Mouse (Mus musculus) neural tube, embryonic 14.5 days (tissue): ENCODE measurements around the gene Rasl12. TPM values are rescaled to one million over a fixed set of nuclear protein-coding genes. Genes with fewer than 3 reads are reported as not detected.

Experiments
- ATAC-seq: fragments of 200-750 bp; cut with Nextera tagmentation; 2 replicates; pipeline ENCODE4 v1.8.0; 2017; ENCODE audit warnings: low read depth, mild to moderate bottlenecking, moderate TSS enrichment, moderate library complexity
- H3K27ac ChIP-seq: fragments of 300-500 bp; sonication (generic); 2 replicates; pipeline ENCODE4 v1.5.1; 2014; ENCODE audit warnings: low read depth, mild to moderate bottlenecking, control low read depth, low read length, moderate library complexity, mixed read lengths
- H3K27me3 ChIP-seq: fragments of 300-500 bp; sonication (generic); 2 replicates; pipeline ENCODE4 v1.6.1; 2014; ENCODE audit warnings: low read length; ENCODE audit not compliant: control insufficient read depth, insufficient read depth
- H3K36me3 ChIP-seq: fragments of 300-500 bp; sonication (generic); 2 replicates; pipeline ENCODE4 v1.6.1; 2014; ENCODE audit warnings: low read length, mixed read lengths; ENCODE audit not compliant: control insufficient read depth, insufficient read depth
- H3K4me1 ChIP-seq: fragments of 300-500 bp; sonication (generic); 2 replicates; pipeline ENCODE4 v1.6.1; 2014; ENCODE audit warnings: low read length; ENCODE audit not compliant: control insufficient read depth, insufficient read depth
- H3K4me2 ChIP-seq: fragments of 300-500 bp; sonication (generic); 2 replicates; pipeline ENCODE4 v1.6.1; 2014; ENCODE audit warnings: mild to moderate bottlenecking, low read depth, low read length, control low read depth
- H3K4me3 ChIP-seq: fragments of 300-500 bp; sonication (generic); 2 replicates; pipeline ENCODE4 v1.5.1; 2014; ENCODE audit warnings: low read depth, low read length, control low read depth, mixed read lengths
- H3K9ac ChIP-seq: fragments of 300-500 bp; sonication (generic); replicated peaks from 2 replicates; pipeline ENCODE4 v1.6.1; 2014; ENCODE audit warnings: low read depth, mild to moderate bottlenecking, control low read depth, low read length, mixed read lengths
- H3K9me3 ChIP-seq: fragments of 300-500 bp; sonication (generic); 2 replicates; pipeline ENCODE4 v1.6.1; 2016; ENCODE audit warnings: low read length; ENCODE audit not compliant: control insufficient read depth
- WGBS: fragments of 180-500 bp; shearing (Covaris S2); extraction: QIAGEN DNeasy Blood & Tissue Kit; methylation state at CpG from one replicate; pipeline ENCODE4 v1.1.7; 2014; 5-methylcytosine and 5-hydroxymethylcytosine counted together
- polyA plus RNA-seq: library from polyadenylated mRNA; unstranded; fragments of >200 nt; fragmentation: Nextera tagmentation; extraction: Ambion mirVana; gene quantifications from 2 replicates; pipeline ENCODE4 v1.2.1, GENCODE M21; 2014

Gene Rasl12
- polyA plus RNA-seq, result 5.6 and 8.2 TPM in 2 replicates

GRCm38 (mm10) chr9:65398279-65398678, at the start of gene Rasl12:
Gene Rasl12 (plus strand): TSS chr9:65398506.
- H3K4me3 ChIP-seq, result peak within 1 kb of the TSS; percentile 39
- H3K36me3 ChIP-seq, result no peaks in the 10 kb centered on the region
- WGBS, result 3% methylated on average over 24 of the region's 24 CpGs
- peak; percentile 76; the same call in 1 of the 2 replicates for ATAC-seq
- peak within 1 kb of the TSS; percentile 59 for H3K9ac ChIP-seq
- no peak within 1 kb of the TSS for H3K27ac ChIP-seq
- no peaks in the 10 kb centered on the region for H3K27me3 ChIP-seq
- 0 out of 2 replicates have a peak, but pooled peaks cover 2% of the 10 kb centered on the region for H3K4me1 ChIP-seq
- H3K9me3 ChIP-seq, result no peaks in the 10 kb centered on the region
- peak within 1 kb of the TSS; percentile 66 for H3K4me2 ChIP-seq

GRCm38 (mm10) chr9:65353251-65353650, 45.1 kb upstream of the Rasl12 start:
- Histone ChIP-seq H3K4me1 (no peaks in the 10 kb centered on the region), H3K36me3 (peaks cover 16% of the 10 kb centered on the region), H3K9ac (no peak overlapping the region), H3K27ac (no peak overlapping the region), H3K4me3 (no peak overlapping the region), H3K9me3 (no peaks in the 10 kb centered on the region), H3K4me2 (no peak overlapping the region), H3K27me3 (no peaks in the 10 kb centered on the region)
- WGBS, result 90% methylated on average over 5 of the region's 5 CpGs
- no peak for ATAC-seq

- 84% methylated on average over 7 of the region's 7 CpGs for WGBS
- H3K4me1 ChIP-seq, result no peaks in the 10 kb centered on the region
- no peak overlapping the region for H3K4me2 ChIP-seq
- peaks cover 44% of the 10 kb centered on the region for H3K36me3 ChIP-seq
- no peak overlapping the region for H3K27ac ChIP-seq
- H3K9ac ChIP-seq, result no peak overlapping the region
- H3K9me3 ChIP-seq, result no peaks in the 10 kb centered on the region
- no peaks in the 10 kb centered on the region for H3K27me3 ChIP-seq
- no peak overlapping the region for H3K4me3 ChIP-seq
- ATAC-seq, result no peak
These were observed 41.7 kb upstream of the Rasl12 start for GRCm38 (mm10) chr9:65356561-65356960.

GRCm38 (mm10) chr9:65356971-65357370, 41.3 kb upstream of the Rasl12 start:
- H3K4me1 ChIP-seq, result no peaks in the 10 kb centered on the region
- no peak overlapping the region for H3K9ac ChIP-seq
- 92% methylated on average over 2 of the region's 2 CpGs for WGBS
- no peaks in the 10 kb centered on the region for H3K9me3 ChIP-seq
- no peak overlapping the region for H3K4me2 ChIP-seq
- H3K27me3 ChIP-seq, result no peaks in the 10 kb centered on the region
- peaks cover 48% of the 10 kb centered on the region for H3K36me3 ChIP-seq
- no peak overlapping the region for H3K27ac ChIP-seq
- H3K4me3 ChIP-seq, result no peak overlapping the region
- no peak for ATAC-seq

GRCm38 (mm10) chr9:65358956-65359480, 39.3 kb upstream of the Rasl12 start:
- no peaks in the 10 kb centered on the region for H3K27me3 ChIP-seq
- H3K27ac ChIP-seq, result no peak overlapping the region
- H3K36me3 ChIP-seq, result peaks cover 49% of the 10 kb centered on the region
- no peak for ATAC-seq
- no peaks in the 10 kb centered on the region for H3K4me1 ChIP-seq
- no peak overlapping the region for H3K9ac ChIP-seq
- H3K4me3 ChIP-seq, result no peak overlapping the region
- 93% methylated on average over 1 of the region's 1 CpGs for WGBS
- no peaks in the 10 kb centered on the region for H3K9me3 ChIP-seq
- no peak overlapping the region for H3K4me2 ChIP-seq

GRCm38 (mm10) chr9:65360641-65361448, 37.5 kb upstream of the Rasl12 start, which contains the start of gene Ubap1l:
Gene Ubap1l (plus strand): TSS chr9:65361041.
- WGBS, result 93% methylated on average over 16 of the region's 16 CpGs
- no peak within 1 kb of the TSS for H3K27ac ChIP-seq
- H3K9ac ChIP-seq, result no peak within 1 kb of the TSS
- H3K27me3 ChIP-seq, result no peaks in the 10 kb centered on the region
- no peaks in the 10 kb centered on the region for H3K4me1 ChIP-seq
- H3K4me2 ChIP-seq, result no peak within 1 kb of the TSS
- no peak within 1 kb of the TSS for H3K4me3 ChIP-seq
- H3K9me3 ChIP-seq, result no peaks in the 10 kb centered on the region
- no peak for ATAC-seq
- H3K36me3 ChIP-seq, result peaks cover 44% of the 10 kb centered on the region

- H3K4me2 ChIP-seq, result no peak overlapping the region
- no peak for ATAC-seq
- H3K9me3 ChIP-seq, result no peaks in the 10 kb centered on the region
- H3K27me3 ChIP-seq, result no peaks in the 10 kb centered on the region
- H3K4me3 ChIP-seq, result no peak overlapping the region
- WGBS, result 68% methylated on average over 9 of the region's 9 CpGs
- peaks cover 30% of the 10 kb centered on the region for H3K36me3 ChIP-seq
- H3K4me1 ChIP-seq, result no peaks in the 10 kb centered on the region
- H3K9ac ChIP-seq, result no peak overlapping the region
- H3K27ac ChIP-seq, result no peak overlapping the region
These were observed 34.6 kb upstream of the Rasl12 start for GRCm38 (mm10) chr9:65363684-65364083.

- H3K36me3 ChIP-seq, result peaks cover 13% of the 10 kb centered on the region
- no peak overlapping the region for H3K4me2 ChIP-seq
- no peaks in the 10 kb centered on the region for H3K4me1 ChIP-seq
- H3K27me3 ChIP-seq, result no peaks in the 10 kb centered on the region
- no peak for ATAC-seq
- no peak overlapping the region for H3K9ac ChIP-seq
- H3K4me3 ChIP-seq, result no peak overlapping the region
- no peaks in the 10 kb centered on the region for H3K9me3 ChIP-seq
- 94% methylated on average over 7 of the region's 7 CpGs for WGBS
- no peak overlapping the region for H3K27ac ChIP-seq
These were observed 32.6 kb upstream of the Rasl12 start for GRCm38 (mm10) chr9:65365721-65366120.

GRCm38 (mm10) chr9:65371756-65372155, 26.6 kb upstream of the Rasl12 start:
- Histone ChIP-seq H3K27ac (no peak overlapping the region), H3K9ac (no peak overlapping the region), H3K4me3 (no peak overlapping the region), H3K4me2 (no peak overlapping the region), H3K36me3 (no peaks in the 10 kb centered on the region; the same call in 1 of the 2 replicates), H3K27me3 (no peaks in the 10 kb centered on the region), H3K9me3 (no peaks in the 10 kb centered on the region), H3K4me1 (no peaks in the 10 kb centered on the region)
- ATAC-seq, result no peak
- WGBS, result 80% methylated on average over 24 of the region's 24 CpGs
